Mouse (Mus musculus) embryonic fibroblast, embryonic 13.5 days (primary cell): ENCODE results near the gene Qsox1.

Experiments
- CTCF ChIP-seq: IDR thresholded peaks from 2 replicates; pipeline ENCODE4 v1.5.1; 2011; ENCODE audit warnings: mild to moderate bottlenecking, control low read depth, low read length, moderate library complexity, borderline replicate concordance; ENCODE audit not compliant: insufficient read depth
- POLR2A ChIP-seq: IDR thresholded peaks from 2 replicates; pipeline ENCODE4 v1.6.1; 2011; ENCODE audit warnings: low read depth, mild to moderate bottlenecking, control low read depth, low read length, moderate library complexity

DNA sequence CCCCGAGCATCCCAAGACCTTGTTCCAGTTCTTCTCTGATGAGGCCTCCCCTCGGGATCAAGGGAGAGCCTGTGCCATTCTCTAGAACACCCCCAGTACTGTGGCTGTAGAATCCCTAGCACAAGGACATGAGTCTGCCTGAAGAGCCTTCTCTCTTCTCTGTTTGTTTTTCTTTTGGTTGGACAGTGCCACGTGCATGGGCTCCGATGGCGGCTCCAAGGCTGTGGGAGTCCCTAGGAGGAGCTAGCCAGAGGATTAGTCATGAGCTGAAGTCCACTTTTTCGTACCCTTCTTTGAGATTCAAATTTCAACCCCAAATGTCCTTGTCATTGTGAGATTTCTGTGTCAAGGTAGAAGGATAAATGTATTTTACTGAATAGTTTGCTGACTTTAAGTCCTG, 18.2 kb upstream of the Qsox1 start:
- no peak for TF ChIP-seq CTCF
- TF ChIP-seq POLR2A, result no peak
